Mouse (Mus musculus) lung, postnatal 36 days (tissue): Measurements from ENCODE around the gene Cd9.
"Not testable (repeated sequence)": the region's sequence is repeated elsewhere in the genome, so short reads cannot be mapped to it uniquely, and the experiment has no call there.

Source experiments
- DNase-seq: peaks from one replicate; pipeline ENCODE4 v3.0.0; 2022; ENCODE audit warnings: mixed read lengths

Gene Cd9

DNA sequence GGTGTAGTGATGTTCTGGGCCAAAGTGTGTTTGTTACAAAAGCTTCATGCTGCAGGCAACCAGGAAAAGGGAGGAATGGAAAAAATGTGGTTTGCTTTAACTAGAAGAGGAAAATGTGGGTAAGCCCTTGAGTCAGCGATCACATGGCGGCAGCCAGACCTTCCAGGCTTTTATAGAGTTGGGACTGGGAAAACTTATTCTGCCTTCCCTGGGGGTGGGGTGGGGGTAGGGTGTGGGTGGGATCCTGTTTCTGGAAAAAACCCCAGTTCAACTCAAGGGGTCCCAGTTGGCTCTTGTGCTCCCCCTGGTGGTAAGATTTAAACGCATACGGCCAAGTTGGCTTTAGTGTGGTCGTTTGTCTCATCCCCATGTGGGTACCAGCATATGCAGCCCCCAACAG lies 3.5 kb upstream of the Cd9 start:
- peak; percentile 51 for DNase-seq

- DNase-seq: no peak
Observed at GRCm38 (mm10) chr6:125496417-125496816, 1.8 kb upstream of the Cd9 start.

GRCm38 (mm10) chr6:125495361-125495760 lies 770 bp upstream of the Cd9 start:
- DNase-seq: no peak

DNA sequence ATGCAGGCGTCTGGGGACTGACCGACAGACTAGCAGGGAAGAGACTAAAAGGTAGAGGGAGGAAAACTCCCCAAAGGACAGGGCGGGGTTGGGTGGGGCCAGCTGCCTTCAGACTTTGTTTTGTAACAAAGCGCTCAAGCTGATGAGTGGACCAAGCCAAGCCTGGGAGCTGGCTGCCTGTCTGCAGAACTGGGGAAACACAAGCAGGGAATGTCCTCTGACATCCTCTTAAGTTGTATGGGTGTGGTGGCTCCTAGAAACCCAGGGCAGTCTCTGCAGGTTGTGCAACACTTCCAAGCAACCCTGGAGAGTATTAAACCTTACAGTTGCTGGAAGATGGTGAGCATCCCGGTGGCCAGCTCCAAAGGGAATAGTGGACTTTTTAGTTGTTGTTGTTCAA lies 1.4 kb downstream of the Cd9 start:
- DNase-seq: peak; percentile 83

DNA sequence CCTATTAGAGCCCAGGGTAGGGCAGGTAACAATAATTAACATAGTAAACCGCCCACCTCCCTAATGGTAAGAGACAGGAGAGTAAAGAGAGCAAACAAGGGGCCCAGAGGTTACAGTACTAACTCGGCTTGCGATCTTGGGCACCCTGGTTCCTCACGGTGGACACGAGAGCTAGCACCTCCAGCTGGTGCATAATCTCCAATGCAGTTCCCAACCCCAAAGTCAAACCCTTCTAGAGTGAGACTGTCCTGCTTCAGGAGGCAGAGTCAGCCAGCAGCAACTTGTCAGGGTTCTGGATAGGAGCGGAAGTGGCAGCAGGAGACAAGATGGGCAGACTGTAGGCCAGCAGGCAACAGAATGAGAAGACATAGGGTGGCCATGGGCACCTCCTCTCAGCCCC lies 1.9 kb downstream of the Cd9 start:
- DNase-seq: peak; percentile 64

- no peak for DNase-seq
Observed at GRCm38 (mm10) chr6:125492033-125492432, 2.6 kb downstream of the Cd9 start.

DNA sequence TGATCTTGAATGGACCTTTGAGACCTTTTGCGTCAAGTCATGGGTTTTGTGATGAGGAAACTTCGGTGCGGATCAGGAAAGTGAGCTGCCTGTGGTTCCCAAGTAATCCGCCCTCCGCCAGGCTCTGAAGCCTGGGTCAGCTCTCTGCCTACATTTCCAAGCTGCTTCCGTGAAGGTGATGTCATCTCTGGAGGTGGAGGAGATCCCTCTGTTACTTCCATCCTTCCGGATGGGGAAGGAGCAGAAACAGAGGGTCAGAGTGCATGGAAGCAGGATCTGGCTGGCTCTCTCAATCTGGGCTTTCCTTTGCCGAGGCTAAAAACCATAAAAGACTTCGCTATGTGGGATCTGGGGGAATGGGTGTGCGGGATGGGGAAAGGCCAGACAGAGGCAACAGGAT lies 3.2 kb downstream of the Cd9 start:
- DNase-seq: peak; percentile 62

GRCm38 (mm10) chr6:125489881-125490559 lies 4.6 kb downstream of the Cd9 start:
- peak; percentile 82 for DNase-seq

DNA sequence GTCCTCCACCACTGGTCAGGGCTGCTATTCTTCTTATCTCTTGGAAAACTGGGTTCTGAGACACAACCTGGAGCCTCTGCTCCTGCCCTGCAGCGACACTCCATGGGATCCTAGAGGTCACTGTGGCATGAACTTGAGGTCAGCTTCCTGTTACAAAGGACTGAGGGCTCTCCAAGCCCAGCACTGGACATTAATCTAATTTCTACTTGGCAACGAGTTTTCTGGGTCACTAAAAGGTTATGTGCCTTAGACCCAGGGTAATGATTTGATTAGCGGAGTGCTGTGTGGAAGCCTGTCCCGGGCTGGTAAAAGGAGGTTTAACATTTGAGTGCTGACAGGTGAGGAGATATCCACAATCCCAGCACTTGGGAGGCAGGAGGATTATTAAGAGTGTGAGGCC lies 9.0 kb downstream of the Cd9 start:
- DNase-seq: no peak

DNA sequence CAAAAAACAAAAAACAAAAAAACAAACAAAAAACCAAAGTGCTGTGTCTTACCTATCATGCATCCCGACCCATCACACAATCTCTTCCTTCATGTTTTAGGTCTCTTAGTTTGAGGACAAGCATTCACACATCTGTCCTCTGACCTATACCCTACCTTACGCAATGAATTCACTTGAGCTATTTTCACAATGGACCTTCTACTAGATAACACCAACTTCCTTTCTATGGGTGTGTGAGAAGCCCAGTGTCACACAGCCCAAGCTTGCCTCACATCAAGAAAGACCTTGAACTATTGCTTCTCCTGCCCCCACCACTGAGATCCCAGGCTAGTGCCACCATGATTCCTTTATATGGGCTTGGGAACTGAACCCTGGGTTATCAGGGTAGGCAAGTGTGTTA lies 9.9 kb downstream of the Cd9 start:
- DNase-seq: no peak

DNA sequence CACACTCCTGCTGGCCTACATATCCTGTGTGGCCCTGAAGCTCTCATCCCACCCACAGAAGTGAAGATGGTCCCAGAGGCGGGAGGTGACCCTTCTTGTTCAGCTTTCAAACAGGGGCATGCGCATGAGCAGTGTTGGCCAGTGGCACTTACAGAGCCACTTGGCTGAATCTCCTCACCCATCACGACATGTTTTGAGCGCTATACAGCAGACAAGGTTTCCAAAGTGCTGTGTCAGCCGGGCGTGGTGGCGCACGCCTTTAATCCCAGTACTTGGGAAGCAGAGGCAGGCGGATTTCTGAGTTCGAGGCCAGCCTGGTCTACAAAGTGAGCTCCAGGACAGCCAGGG lies 10.3 kb downstream of the Cd9 start:
- DNase-seq: not testable (repeated sequence)

DNA sequence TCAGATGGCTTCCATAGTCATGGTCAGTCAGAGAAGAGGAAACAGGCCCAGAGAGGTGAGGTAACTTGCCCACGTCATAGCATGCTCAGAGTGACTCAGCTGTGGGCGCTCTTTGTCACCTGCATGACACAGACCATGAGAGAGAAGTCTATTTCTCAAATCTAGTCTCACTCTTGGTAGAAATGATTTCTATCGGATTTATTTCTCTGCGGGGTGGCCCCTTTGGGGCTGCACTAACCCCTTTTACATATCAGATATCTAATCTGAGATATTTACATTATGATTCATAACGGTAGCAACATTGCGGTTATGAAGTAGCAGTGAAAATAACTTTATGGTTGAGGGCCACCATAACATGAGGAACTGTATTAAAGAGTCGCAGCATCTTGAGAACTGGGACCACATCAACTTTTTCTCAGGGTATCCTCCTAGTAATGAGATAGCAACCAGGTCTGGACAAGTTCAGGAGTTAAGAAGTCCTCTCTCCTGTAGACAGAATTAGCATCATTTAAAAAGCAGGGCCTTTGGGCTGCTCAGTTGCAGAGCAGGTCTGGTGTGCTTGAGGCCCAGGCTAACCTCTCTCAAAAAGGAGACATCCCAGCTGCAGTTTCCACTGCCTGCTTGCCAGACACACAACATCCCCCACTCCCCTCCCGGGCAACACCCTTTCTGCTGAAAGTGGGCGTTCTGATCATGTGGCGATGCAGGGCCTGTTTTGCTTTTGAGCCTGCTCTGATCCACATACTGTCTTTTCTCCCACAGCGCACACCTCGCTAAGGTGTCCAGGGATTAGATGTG lies 10.9 kb downstream of the Cd9 start:
- DNase-seq: no peak

- peak; percentile 74 for DNase-seq
Observed at GRCm38 (mm10) chr6:125482427-125482831, 12.2 kb downstream of the Cd9 start.

- peak; percentile 73 for DNase-seq
Observed at GRCm38 (mm10) chr6:125481667-125482390, 12.8 kb downstream of the Cd9 start.

GRCm38 (mm10) chr6:125480396-125481361 lies 13.9 kb downstream of the Cd9 start:
- DNase-seq: peak; percentile 80

DNA sequence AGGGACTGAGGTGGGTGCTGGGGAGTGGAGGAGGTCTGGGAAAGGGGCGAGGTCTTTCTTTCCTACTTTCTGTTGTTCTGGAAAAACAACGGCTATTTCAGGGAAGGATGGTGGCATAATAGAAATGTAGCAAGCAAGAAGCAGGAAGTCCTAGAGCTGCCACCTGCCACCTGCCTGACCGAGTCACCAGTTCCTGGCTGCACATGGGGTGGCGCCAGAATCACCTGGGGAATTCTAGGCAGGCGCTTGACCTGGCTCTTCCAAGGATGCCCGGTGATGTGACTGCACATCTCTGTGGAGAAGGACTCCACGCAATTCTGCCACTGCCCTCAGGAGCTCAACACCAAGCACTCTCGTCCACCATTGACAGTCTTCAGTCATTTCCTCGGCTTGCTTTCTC lies 15.2 kb downstream of the Cd9 start:
- DNase-seq: no peak

GRCm38 (mm10) chr6:125478135-125479128 lies 16.2 kb downstream of the Cd9 start:
- peak; percentile 74 for DNase-seq

DNA sequence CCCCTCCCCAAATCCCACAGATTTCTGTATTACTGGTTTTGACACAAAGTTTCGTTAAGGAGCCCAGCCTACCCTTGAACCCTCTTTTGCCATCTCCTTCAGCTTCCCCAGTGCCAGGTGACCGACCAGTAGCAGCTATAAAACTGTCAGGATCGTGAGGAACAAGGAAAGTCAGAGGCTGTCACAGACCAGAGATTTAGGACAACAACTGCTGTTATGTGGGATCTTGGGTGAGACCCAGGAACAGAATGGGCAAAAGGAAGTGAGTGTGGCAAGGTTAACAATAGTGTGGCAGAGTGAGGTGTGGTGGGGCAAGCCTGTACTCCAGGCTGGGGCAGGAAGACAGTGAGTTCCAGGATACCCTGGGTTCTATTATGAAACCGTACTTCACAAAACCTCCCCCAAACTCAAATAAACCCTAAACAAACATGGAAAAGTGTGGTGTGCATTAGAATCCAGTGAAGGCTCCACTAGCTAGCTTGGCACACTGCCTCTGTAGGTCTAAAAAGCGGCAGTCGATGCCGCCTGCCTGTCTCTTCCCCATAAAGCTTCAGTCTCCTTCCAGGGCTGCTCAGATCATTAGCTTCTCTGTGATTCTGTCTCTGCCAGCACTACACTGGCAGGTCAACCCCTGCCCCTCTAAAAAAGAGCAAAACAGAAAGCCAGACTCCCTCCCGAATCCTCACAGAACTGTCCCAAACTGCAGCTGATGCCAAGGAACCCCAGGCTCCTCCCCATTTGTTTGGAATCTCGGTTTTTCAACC lies 17.6 kb downstream of the Cd9 start:
- DNase-seq: no peak

DNA sequence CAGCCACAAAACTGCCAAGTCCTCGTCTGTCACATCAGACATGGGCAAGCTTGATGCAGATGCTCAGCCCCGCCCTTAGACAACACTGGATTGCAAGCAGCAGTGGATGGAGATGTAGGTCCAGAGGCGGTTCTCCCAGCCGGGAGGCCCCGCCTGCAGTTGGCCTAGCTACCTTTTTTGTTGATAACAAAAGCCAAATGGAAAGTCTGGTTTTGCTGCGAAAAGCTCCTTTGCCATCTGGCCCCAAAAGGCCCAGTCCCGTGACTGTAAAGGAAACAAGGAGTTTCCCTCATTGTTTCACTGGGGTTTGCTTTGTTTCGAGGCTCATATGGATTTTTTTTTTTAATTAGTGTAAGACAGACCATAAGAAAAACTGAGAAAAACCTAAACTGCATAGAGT lies 18.5 kb downstream of the Cd9 start:
- DNase-seq: peak; percentile 64

DNA sequence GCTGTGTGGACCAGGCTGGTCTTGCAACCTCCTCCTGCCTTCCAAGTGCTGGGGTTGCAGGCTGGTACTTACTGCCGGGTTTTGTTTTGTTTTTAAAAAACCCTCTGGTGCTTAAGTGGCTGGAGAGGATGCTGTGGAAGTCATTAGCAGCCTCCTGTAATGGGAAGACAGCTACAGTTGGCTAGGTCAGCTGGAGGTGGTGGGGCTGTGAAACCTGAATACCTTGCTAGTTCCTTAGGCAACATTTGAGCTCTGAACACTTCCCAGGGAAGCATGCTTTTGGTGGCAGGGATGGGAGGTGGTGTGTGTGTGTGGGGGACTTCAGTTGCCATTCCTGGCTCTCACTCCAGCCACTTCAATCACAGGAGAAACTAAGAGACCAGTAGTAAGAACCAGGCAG lies 19.4 kb downstream of the Cd9 start:
- no peak for DNase-seq

DNA sequence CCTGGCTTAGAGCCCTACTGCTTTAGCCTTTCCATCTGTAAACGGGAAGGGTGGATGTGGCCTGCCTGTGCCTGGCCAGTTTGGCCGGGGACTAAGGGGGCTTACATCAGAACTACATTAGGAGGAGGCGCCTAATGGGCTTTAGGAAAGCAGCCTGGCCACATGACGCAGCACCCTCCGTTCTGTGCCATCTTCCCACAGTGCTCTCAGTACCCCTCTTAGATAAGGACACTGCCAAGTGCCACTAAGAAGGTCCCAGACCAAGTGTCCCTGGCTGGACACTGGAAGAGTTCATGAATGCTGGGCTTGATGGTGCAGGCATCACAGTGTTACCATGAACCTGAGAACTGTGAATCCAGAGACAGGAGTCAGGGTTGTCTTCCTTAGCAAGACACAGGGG lies 20.7 kb downstream of the Cd9 start:
- DNase-seq: no peak
